Mouse (Mus musculus): ENCODE results near the gene Frs3.

- TF ChIP-seq CTCF (IDR thresholded peaks at IDR 0.05; ENCODE audit: borderline replicate concordance, extremely low read depth, insufficient read depth, insufficient read length) (no peak), POLR2A (IDR thresholded peaks at IDR 0.05; ENCODE audit: borderline replicate concordance, extremely low read depth, insufficient read depth, insufficient read length, poor library complexity, severe bottlenecking) (no peak)
Observed at GRCm38 (mm10) chr17:47738879-47739798, 50.3 kb downstream of the Frs3 start.

Data from brain, embryonic 14.5 days (tissue).